Mouse (Mus musculus) granulocyte monocyte progenitor cell, adult 5-6 weeks (primary cell): ENCODE measurements around the gene Frmd3. TPM values are rescaled to one million over a fixed set of nuclear protein-coding genes. Genes with fewer than 3 reads are reported as not detected.
A peak's percentile ranks its signal among the peaks of the same experiment; 100 is the strongest.
"Not testable (repeated sequence)": the region's sequence is repeated elsewhere in the genome, so short reads cannot be mapped to it uniquely, and the experiment has no call there.

ENCODE experiments used
- ATAC-seq: replicated peaks from 2 replicates; pipeline ENCODE4 v1.8.0; 2016; ENCODE audit warnings: mild to moderate bottlenecking, moderate TSS enrichment, inconsistent platforms; ENCODE audit not compliant: poor library complexity, severe bottlenecking
- total RNA-seq, 2 experiments: library from RNA; stranded (forward) in 1 of 2; stranded (reverse) in 1 of 2; fragments of 200-712, 200-1000 nt in 1 of 2; fragments of >200 nt in 1 of 2; fragmentation: Nextera tagmentation in 1 of 2; gene quantifications; 2 replicates each; pipeline ENCODE4 v1.2.3; 2014 to 2017

Frmd3 gene
- total RNA-seq (2014; fragmentation: Nextera tagmentation), result not detected in 2 replicates
- total RNA-seq (2017), result not detected in 2 replicates

GRCm38 (mm10) chr4:74013211-74014047 is at the start of gene Frmd3:
Gene Frmd3 (plus strand): TSS chr4:74013442.
- ATAC-seq, result peak; percentile 56

GRCm38 (mm10) chr4:73980454-73980853 is 32.8 kb upstream of the Frmd3 start:
- no peak for ATAC-seq

- no peak for ATAC-seq
Observed at GRCm38 (mm10) chr4:74012277-74012676, 965 bp upstream of the Frmd3 start.

GRCm38 (mm10) chr4:74012700-74013099 is 542 bp upstream of the Frmd3 start:
- no peak for ATAC-seq

- no peak for ATAC-seq
Observed at GRCm38 (mm10) chr4:74014048-74014500, 832 bp downstream of the Frmd3 start.

- ATAC-seq, result no peak
Observed at GRCm38 (mm10) chr4:74020084-74020483, 6.8 kb downstream of the Frmd3 start.

- ATAC-seq, result no peak
Observed at GRCm38 (mm10) chr4:74043226-74043625, 30.0 kb downstream of the Frmd3 start.

GRCm38 (mm10) chr4:74051692-74052091 is 38.5 kb downstream of the Frmd3 start:
- ATAC-seq, result no peak

- ATAC-seq, result no peak
Observed at GRCm38 (mm10) chr4:74076727-74077126, 63.5 kb downstream of the Frmd3 start.

- ATAC-seq, result no peak
Observed at GRCm38 (mm10) chr4:74110816-74111215, 97.6 kb downstream of the Frmd3 start.

GRCm38 (mm10) chr4:74191528-74191927 is 178.3 kb downstream of the Frmd3 start:
- no peak for ATAC-seq

GRCm38 (mm10) chr4:74201281-74201811 is 188.1 kb downstream of the Frmd3 start:
- ATAC-seq, result peak; percentile 53

- not testable (repeated sequence) for ATAC-seq
Observed at GRCm38 (mm10) chr4:74221780-74222179, 208.5 kb downstream of the Frmd3 start.

GRCm38 (mm10) chr4:74222360-74222759 is 209.1 kb downstream of the Frmd3 start:
- ATAC-seq, result peak; percentile 83

- ATAC-seq, result no peak
Observed at GRCm38 (mm10) chr4:74224210-74224609, 211.0 kb downstream of the Frmd3 start.

- peak; percentile 92 for ATAC-seq
Observed at GRCm38 (mm10) chr4:74230994-74231393, 217.8 kb downstream of the Frmd3 start.

GRCm38 (mm10) chr4:74231405-74231804 is 218.2 kb downstream of the Frmd3 start:
- peak; percentile 61 for ATAC-seq

GRCm38 (mm10) chr4:74233534-74233933 is 220.3 kb downstream of the Frmd3 start:
- ATAC-seq, result no peak

GRCm38 (mm10) chr4:74242176-74242575 is 228.9 kb downstream of the Frmd3 start, which contains the start of gene Kdm4c:
Gene Kdm4c (plus strand): TSS chr4:74242497.
- no peak for ATAC-seq
